Mouse (Mus musculus) olfactory bulb, adult 2 months (tissue): Measurements from ENCODE around the gene Fam114a2.

ENCODE experiments used
- CTCF ChIP-seq: fragments of 200-500 bp; IDR thresholded peaks from 2 replicates; pipeline ENCODE4 v1.5.1; 2012; ENCODE audit warnings: low read depth, mild to moderate bottlenecking, low read length, moderate library complexity; ENCODE audit not compliant: insufficient read depth
- POLR2A ChIP-seq: fragments of 200-500 bp; IDR thresholded peaks from 2 replicates; pipeline ENCODE4 v1.6.1; 2012; ENCODE audit warnings: mild to moderate bottlenecking, low read depth, low read length, moderate library complexity; ENCODE audit not compliant: insufficient read depth

- TF ChIP-seq CTCF, result peak; percentile 92
- no peak for TF ChIP-seq POLR2A
These were observed 51.0 kb downstream of the Fam114a2 start for GRCm38 (mm10) chr11:57467159-57468110.
